Mouse (Mus musculus): Measurements from ENCODE around the gene Stt3b.

The Stt3b gene

GRCm38 (mm10) chr9:115309977-115310345 lies 260 bp downstream of the Stt3b start:
- peaks cover 4% of the 10 kb centered on the region for H3K27me3 ChIP-seq (ENCODE audit: insufficient read depth, low read length)
- peaks cover 13% of the 10 kb centered on the region for H3K36me3 ChIP-seq (ENCODE audit: insufficient read depth, low read length)
- peak overlapping the region; percentile 97 for H3K4me3 ChIP-seq (replicated peaks; ENCODE audit: low read length)
- TF ChIP-seq POU5F1 (IDR thresholded peaks at IDR 0.05; ENCODE audit: borderline replicate concordance, low read length) = no peak
- no peak for TF ChIP-seq CTCF (conservative IDR thresholded peaks at IDR 0.05; ENCODE audit: low read length)
- no peak for TF ChIP-seq NANOG (IDR thresholded peaks at IDR 0.05; ENCODE audit: borderline replicate concordance, low read length)
- peaks cover 47% of the 10 kb centered on the region for H3K4me1 ChIP-seq (replicated peaks; ENCODE audit: low read depth, low read length)
- H3K9me3 ChIP-seq (ENCODE audit: low read length) = no peaks in the 10 kb centered on the region

GRCm38 (mm10) chr9:115309381-115309971 lies 745 bp downstream of the Stt3b start:
- Histone ChIP-seq H3K27me3 (ENCODE audit: insufficient read depth, low read length) (peaks cover 4% of the 10 kb centered on the region), H3K4me1 (replicated peaks; ENCODE audit: low read depth, low read length) (peaks cover 51% of the 10 kb centered on the region), H3K4me3 (replicated peaks; ENCODE audit: low read length) (peak overlapping the region; percentile 97), H3K36me3 (ENCODE audit: insufficient read depth, low read length) (peaks cover 16% of the 10 kb centered on the region), H3K9me3 (ENCODE audit: low read length) (no peaks in the 10 kb centered on the region)
- TF ChIP-seq POU5F1 (IDR thresholded peaks at IDR 0.05; ENCODE audit: borderline replicate concordance, low read length) = no peak
- TF ChIP-seq CTCF (conservative IDR thresholded peaks at IDR 0.05; ENCODE audit: low read length) = no peak
- TF ChIP-seq NANOG (IDR thresholded peaks at IDR 0.05; ENCODE audit: borderline replicate concordance, low read length) = no peak

- Histone ChIP-seq H3K36me3 (ENCODE audit: insufficient read depth, low read length) (peaks cover 16% of the 10 kb centered on the region), H3K4me1 (replicated peaks; ENCODE audit: low read depth, low read length) (peaks cover 51% of the 10 kb centered on the region), H3K9me3 (ENCODE audit: low read length) (no peaks in the 10 kb centered on the region), H3K27me3 (ENCODE audit: insufficient read depth, low read length) (peaks cover 4% of the 10 kb centered on the region), H3K4me3 (replicated peaks; ENCODE audit: low read length) (peak overlapping the region; percentile 97)
- TF ChIP-seq NANOG (IDR thresholded peaks at IDR 0.05; ENCODE audit: borderline replicate concordance, low read length) (no peak), POU5F1 (IDR thresholded peaks at IDR 0.05; ENCODE audit: borderline replicate concordance, low read length) (no peak), CTCF (conservative IDR thresholded peaks at IDR 0.05; ENCODE audit: low read length) (no peak)
These were observed 1.3 kb downstream of the Stt3b start for GRCm38 (mm10) chr9:115308941-115309380.

- H3K27me3 ChIP-seq (ENCODE audit: insufficient read depth, low read length) = peaks cover 4% of the 10 kb centered on the region
- peaks cover 16% of the 10 kb centered on the region for H3K36me3 ChIP-seq (ENCODE audit: insufficient read depth, low read length)
- no peak for TF ChIP-seq POU5F1 (IDR thresholded peaks at IDR 0.05; ENCODE audit: borderline replicate concordance, low read length)
- TF ChIP-seq NANOG (IDR thresholded peaks at IDR 0.05; ENCODE audit: borderline replicate concordance, low read length) = no peak
- no peak for TF ChIP-seq CTCF (conservative IDR thresholded peaks at IDR 0.05; ENCODE audit: low read length)
- H3K4me1 ChIP-seq (replicated peaks; ENCODE audit: low read depth, low read length) = peaks cover 47% of the 10 kb centered on the region
- no peaks in the 10 kb centered on the region for H3K9me3 ChIP-seq (ENCODE audit: low read length)
- peak overlapping the region; percentile 97 for H3K4me3 ChIP-seq (replicated peaks; ENCODE audit: low read length)
These were observed 1.8 kb downstream of the Stt3b start for GRCm38 (mm10) chr9:115308401-115308800.

GRCm38 (mm10) chr9:115306202-115306601 lies 4.0 kb downstream of the Stt3b start:
- TF ChIP-seq POU5F1 (IDR thresholded peaks at IDR 0.05; ENCODE audit: borderline replicate concordance, low read length) (no peak), NANOG (IDR thresholded peaks at IDR 0.05; ENCODE audit: borderline replicate concordance, low read length) (no peak), CTCF (conservative IDR thresholded peaks at IDR 0.05; ENCODE audit: low read length) (no peak)
- Histone ChIP-seq H3K4me1 (replicated peaks; ENCODE audit: low read depth, low read length) (peaks cover 53% of the 10 kb centered on the region), H3K4me3 (replicated peaks; ENCODE audit: low read length) (0 out of 2 replicates have a peak overlapping the region, but pooled peaks have one; percentile 11), H3K27me3 (ENCODE audit: insufficient read depth, low read length) (no peaks in the 10 kb centered on the region), H3K9me3 (ENCODE audit: low read length) (no peaks in the 10 kb centered on the region), H3K36me3 (ENCODE audit: insufficient read depth, low read length) (peaks cover 31% of the 10 kb centered on the region)

- Histone ChIP-seq H3K27me3 (ENCODE audit: insufficient read depth, low read length) (no peaks in the 10 kb centered on the region), H3K36me3 (ENCODE audit: insufficient read depth, low read length) (peaks cover 41% of the 10 kb centered on the region), H3K4me3 (replicated peaks; ENCODE audit: low read length) (no peak overlapping the region), H3K4me1 (replicated peaks; ENCODE audit: low read depth, low read length) (peaks cover 58% of the 10 kb centered on the region), H3K9me3 (ENCODE audit: low read length) (no peaks in the 10 kb centered on the region)
- TF ChIP-seq POU5F1 (IDR thresholded peaks at IDR 0.05; ENCODE audit: borderline replicate concordance, low read length) (no peak), NANOG (IDR thresholded peaks at IDR 0.05; ENCODE audit: borderline replicate concordance, low read length) (no peak), CTCF (conservative IDR thresholded peaks at IDR 0.05; ENCODE audit: low read length) (no peak)
These were observed 6.1 kb downstream of the Stt3b start for GRCm38 (mm10) chr9:115304149-115304548.

GRCm38 (mm10) chr9:115301593-115301992 lies 8.6 kb downstream of the Stt3b start:
- no peaks in the 10 kb centered on the region for H3K27me3 ChIP-seq (ENCODE audit: insufficient read depth, low read length)
- TF ChIP-seq POU5F1 (IDR thresholded peaks at IDR 0.05; ENCODE audit: borderline replicate concordance, low read length) = no peak
- TF ChIP-seq CTCF (conservative IDR thresholded peaks at IDR 0.05; ENCODE audit: low read length) = no peak
- no peak for TF ChIP-seq NANOG (IDR thresholded peaks at IDR 0.05; ENCODE audit: borderline replicate concordance, low read length)
- peaks cover 43% of the 10 kb centered on the region for H3K4me1 ChIP-seq (replicated peaks; ENCODE audit: low read depth, low read length)
- H3K36me3 ChIP-seq (ENCODE audit: insufficient read depth, low read length) = peaks cover 39% of the 10 kb centered on the region
- H3K9me3 ChIP-seq (ENCODE audit: low read length) = no peaks in the 10 kb centered on the region
- no peak overlapping the region for H3K4me3 ChIP-seq (replicated peaks; ENCODE audit: low read length)

- Histone ChIP-seq H3K27me3 (ENCODE audit: insufficient read depth, low read length) (no peaks in the 10 kb centered on the region), H3K9me3 (ENCODE audit: low read length) (no peaks in the 10 kb centered on the region), H3K4me1 (replicated peaks; ENCODE audit: low read depth, low read length) (peaks cover 42% of the 10 kb centered on the region), H3K36me3 (ENCODE audit: insufficient read depth, low read length) (peaks cover 40% of the 10 kb centered on the region), H3K4me3 (replicated peaks; ENCODE audit: low read length) (no peak overlapping the region)
- TF ChIP-seq POU5F1 (IDR thresholded peaks at IDR 0.05; ENCODE audit: borderline replicate concordance, low read length) = no peak
- no peak for TF ChIP-seq CTCF (conservative IDR thresholded peaks at IDR 0.05; ENCODE audit: low read length)
- TF ChIP-seq NANOG (IDR thresholded peaks at IDR 0.05; ENCODE audit: borderline replicate concordance, low read length) = no peak
These were observed 9.1 kb downstream of the Stt3b start for GRCm38 (mm10) chr9:115301002-115301579.
